Comparison of ENCODE assay signal across 18 mouse cellular contexts in genomic region chr10:4435416-4435815, GRCm38 (mm10). TPM values are rescaled to one million over a fixed set of nuclear protein-coding genes. Genes with fewer than 3 reads are reported as not detected.
"Had no signal": no experiment of that assay in that cellular context is flagged by ENCODE, and none has a peak within 500 bp of the region (broad histone marks: within the 10 kb centered on the region; RNA-seq: fewer than 3 reads in every experiment).

No protein-coding gene starts in this region.

- H3K4me3 ChIP-seq: liver, embryonic 15.5 days; lung, embryonic 15.5 days; midbrain, embryonic 13.5 days; midbrain, embryonic 15.5 days; neural tube, embryonic 12.5 days; stomach, embryonic 15.5 days had no signal

- H3K4me2 ChIP-seq: liver, embryonic 15.5 days; lung, embryonic 15.5 days; midbrain, embryonic 11.5 days; midbrain, embryonic 13.5 days; midbrain, embryonic 15.5 days; neural tube, embryonic 12.5 days; stomach, embryonic 15.5 days had no signal

- H3K9ac ChIP-seq: liver, embryonic 15.5 days; liver, postnatal 0 days; lung, embryonic 15.5 days; midbrain, embryonic 13.5 days; midbrain, embryonic 15.5 days; neural tube, embryonic 12.5 days; stomach, embryonic 15.5 days had no signal

- H3K27me3 ChIP-seq: liver, embryonic 15.5 days; lung, embryonic 15.5 days; midbrain, embryonic 13.5 days; midbrain, embryonic 15.5 days; neural tube, embryonic 12.5 days; stomach, embryonic 15.5 days had no signal

- DNase-seq: liver, postnatal 0 days; lung, adult 2 months; lung, postnatal 14 days; lung, postnatal 36 days; right cerebral cortex, postnatal 14 days; thymus, adult 18-20 months; thymus, postnatal 25 days; thymus, postnatal 4 days had no signal

- ATAC-seq: liver, postnatal 0 days; lung, postnatal 0 days; midbrain, embryonic 13.5 days; midbrain, embryonic 15.5 days had no signal

- H3K9me3 ChIP-seq: liver, embryonic 15.5 days; lung, embryonic 15.5 days; midbrain, embryonic 13.5 days; midbrain, embryonic 15.5 days; neural tube, embryonic 12.5 days; stomach, embryonic 15.5 days had no signal

- H3K36me3 ChIP-seq: midbrain, embryonic 15.5 days had no signal

- H3K27ac ChIP-seq: liver, embryonic 15.5 days; lung, embryonic 15.5 days; macrophage; midbrain, embryonic 13.5 days; midbrain, embryonic 15.5 days; neural tube, embryonic 12.5 days; stomach, embryonic 15.5 days had no signal

RNA-seq across cellular contexts. Expression of gene Ccdc170, which starts 46.9 kb away (rescaled TPM):
- polyA plus RNA-seq: liver, embryonic 15.5 days; liver, postnatal 0 days; macrophage; spleen, adult 2 months had no signal
